Mouse (Mus musculus) liver, embryonic 14.5 days (tissue): ENCODE data around the gene Ric8a. TPM values are rescaled to one million over a fixed set of nuclear protein-coding genes. Genes with fewer than 3 reads are reported as not detected.

Source experiments
- ATAC-seq: fragments of 200-750 bp; cut with Nextera tagmentation; 2 replicates; pipeline ENCODE4 v1.8.0; 2017; ENCODE audit warnings: moderate number of reproducible peaks, mild to moderate bottlenecking, moderate library complexity; ENCODE audit not compliant: insufficient read depth
- DNase-seq, 3 experiments: peaks; one replicate each; pipeline ENCODE4 v3.0.0-alpha.2; 2012 to 2013; ENCODE audit warnings: low read depth in 3 of 3, low spot score in 3 of 3
- H3K27ac ChIP-seq: fragments of 300-500 bp; sonication (generic); 2 replicates; pipeline ENCODE4 v1.5.1; 2014; ENCODE audit warnings: moderate library complexity, mild to moderate bottlenecking, control low read depth, inconsistent platforms
- H3K27me3 ChIP-seq: fragments of 300-500 bp; sonication (generic); 2 replicates; pipeline ENCODE4 v1.6.1; 2014; ENCODE audit warnings: mild to moderate bottlenecking, low read length, moderate library complexity; ENCODE audit not compliant: control insufficient read depth, insufficient read depth
- H3K36me3 ChIP-seq: fragments of 300-500 bp; sonication (generic); replicated peaks from 2 replicates; pipeline ENCODE4 v1.6.1; 2014; ENCODE audit warnings: low read depth; ENCODE audit not compliant: control insufficient read depth, insufficient read depth
- H3K4me1 ChIP-seq, 2 experiments: fragments of 200-500 bp in 1 of 2; fragments of 300-500 bp in 1 of 2; sonication (generic) in 1 of 2; replicated peaks; 2 replicates each; pipeline ENCODE4 v1.6.1; 2012 to 2014; ENCODE audit warnings: antibody characterized with exemption in 1 of 2, inconsistent platforms in 1 of 2, low read length in 1 of 2; ENCODE audit not compliant: control insufficient read depth in 2 of 2, insufficient read depth in 2 of 2
- H3K4me2 ChIP-seq: fragments of 300-500 bp; sonication (generic); 2 replicates; pipeline ENCODE4 v1.6.1; 2014; ENCODE audit warnings: low read depth, mild to moderate bottlenecking, control low read depth, moderate library complexity
- H3K4me3 ChIP-seq, 2 experiments: fragments of 200-500 bp in 1 of 2; fragments of 300-500 bp in 1 of 2; sonication (generic) in 1 of 2; 2 replicates each; pipeline ENCODE4 v1.5.1; 2012 to 2014; ENCODE audit warnings: low read depth in 2 of 2, low read length in 2 of 2, mild to moderate bottlenecking in 2 of 2, control low read depth in 1 of 2, inconsistent platforms in 1 of 2, moderate library complexity in 1 of 2; ENCODE audit not compliant: insufficient read depth in 1 of 2
- H3K9ac ChIP-seq: fragments of 300-500 bp; sonication (generic); replicated peaks from 2 replicates; pipeline ENCODE4 v1.6.1; 2014; ENCODE audit warnings: mild to moderate bottlenecking, control low read depth, moderate library complexity
- H3K9me3 ChIP-seq: fragments of 300-500 bp; sonication (generic); 2 replicates; pipeline ENCODE4 v1.6.1; 2016; ENCODE audit warnings: low read length, mixed read lengths; ENCODE audit not compliant: control insufficient read depth
- CTCF ChIP-seq: IDR thresholded peaks from 2 replicates; pipeline ENCODE4 v1.5.1; 2016; ENCODE audit warnings: antibody characterized with exemption, low read depth, control low read depth
- EP300 ChIP-seq: IDR thresholded peaks from 2 replicates; pipeline ENCODE4 v1.6.1; 2016; ENCODE audit warnings: antibody characterized with exemption, low read depth
- WGBS: fragments of 180-500 bp; shearing (Covaris S2); extraction: QIAGEN DNeasy Blood & Tissue Kit; methylation state at CpG from one replicate; pipeline ENCODE4 v1.1.7; 2014; ENCODE audit not compliant: insufficient replicate concordance; 5-methylcytosine and 5-hydroxymethylcytosine counted together
- polyA plus RNA-seq, 2 experiments: library from polyadenylated mRNA; depleted of rRNA in 1 of 2; stranded (reverse) in 1 of 2; unstranded in 1 of 2; fragments of >200 nt; fragmentation: Nextera tagmentation in 1 of 2; extraction: Ambion mirVana in 1 of 2; gene quantifications; 2 replicates each; pipeline versions ENCODE4 v1.2.1 to v1.2.3; 2012 to 2014

The Ric8a gene
- polyA plus RNA-seq, 2 experiments = 17.9 to 19.1 TPM

- no peak overlapping the region for H3K4me3 ChIP-seq
- H3K9ac ChIP-seq = no peak overlapping the region
- no peaks in the 10 kb centered on the region for H3K9me3 ChIP-seq
- ATAC-seq (no peak), DNase-seq (no peak)
- no peak for TF ChIP-seq EP300
- no peak for TF ChIP-seq CTCF
- H3K27me3 ChIP-seq = no peaks in the 10 kb centered on the region
- no peak overlapping the region for H3K4me2 ChIP-seq
- no peaks in the 10 kb centered on the region for H3K36me3 ChIP-seq
- H3K4me1 ChIP-seq = peaks cover 0 to 3% of the 10 kb centered on the region in 2 experiments; a peak in 1 of 4 replicates
- no peak overlapping the region for H3K27ac ChIP-seq
- 64% methylated on average over 4 of the region's 4 CpGs for WGBS
Observed at GRCm38 (mm10) chr7:140833341-140833740, 23.4 kb upstream of the Ric8a start.

GRCm38 (mm10) chr7:140834968-140835757 is 21.6 kb upstream of the Ric8a start, which contains the start of gene Urah:
Gene Urah (plus strand): TSS chr7:140835018.
- no peak within 1 kb of the TSS for H3K27ac ChIP-seq
- no peaks in the 10 kb centered on the region; the same call in 1 of the 2 replicates for H3K27me3 ChIP-seq
- no peak within 1 kb of the TSS for H3K9ac ChIP-seq
- WGBS = 45% methylated on average over 20 of the region's 20 CpGs
- peak within 1 kb of the TSS in 1 of 2 experiments; percentile 5; a peak in 1 of 4 replicates for H3K4me3 ChIP-seq
- peaks cover 0 to 3% of the 10 kb centered on the region in 2 experiments; a peak in 1 of 4 replicates for H3K4me1 ChIP-seq
- ATAC-seq (peak; percentile 31; the same call in 1 of the 2 replicates), DNase-seq (no peak)
- H3K36me3 ChIP-seq = no peaks in the 10 kb centered on the region
- no peak for TF ChIP-seq EP300
- TF ChIP-seq CTCF = no peak
- peak within 1 kb of the TSS; percentile 32 for H3K4me2 ChIP-seq
- H3K9me3 ChIP-seq = no peaks in the 10 kb centered on the region

GRCm38 (mm10) chr7:140835758-140836087 is 21.0 kb upstream of the Ric8a start:
- Histone ChIP-seq H3K27me3 (no peaks in the 10 kb centered on the region; the same call in 1 of the 2 replicates), H3K4me1 (peaks cover 0 to 3% of the 10 kb centered on the region in 2 experiments; a peak in 1 of 4 replicates), H3K27ac (no peak overlapping the region), H3K9me3 (no peaks in the 10 kb centered on the region), H3K9ac (no peak overlapping the region), H3K4me3 (no peak overlapping the region; a peak in 1 of 4 replicates), H3K36me3 (no peaks in the 10 kb centered on the region), H3K4me2 (peak overlapping the region; percentile 32)
- DNase-seq (no peak), ATAC-seq (peak; percentile 45; the same call in 1 of the 2 replicates)
- WGBS = 59% methylated on average over 2 of the region's 2 CpGs
- TF ChIP-seq CTCF = no peak
- no peak for TF ChIP-seq EP300

- ATAC-seq = no peak
- no peaks in the 10 kb centered on the region; the same call in 1 of the 2 replicates for H3K27me3 ChIP-seq
- H3K9ac ChIP-seq = no peak overlapping the region
- no peak overlapping the region for H3K4me3 ChIP-seq
- no peaks in the 10 kb centered on the region for H3K9me3 ChIP-seq
- no peaks in the 10 kb centered on the region for H3K36me3 ChIP-seq
- DNase-seq = no peak
- no peak for TF ChIP-seq EP300
- TF ChIP-seq CTCF = no peak
- peaks cover 0 to 3% of the 10 kb centered on the region in 2 experiments; a peak in 1 of 4 replicates for H3K4me1 ChIP-seq
- H3K4me2 ChIP-seq = no peak overlapping the region
- 59% methylated on average over 9 of the region's 9 CpGs for WGBS
- no peak overlapping the region for H3K27ac ChIP-seq
Observed at GRCm38 (mm10) chr7:140836243-140837115, 20.3 kb upstream of the Ric8a start.
